In genomic region chr4:76315977-76316376, GRCm38 (mm10) we compare ENCODE assay signal across 17 mouse cellular contexts.
"Had no signal": no experiment of that assay in that cellular context is flagged by ENCODE, and none has a peak within 500 bp of the region (broad histone marks: within the 10 kb centered on the region; RNA-seq: fewer than 3 reads in every experiment).

No protein-coding gene starts in this region.

- ATAC-seq: hindbrain, embryonic 16.5 days; inflammation-experienced regulatory T-cells, adult 6 months; intestine, embryonic 15.5 days; intestine, postnatal 0 days had no signal

- DNase-seq: gastrocnemius, adult 2 months; gastrocnemius, postnatal 10 days; gastrocnemius, postnatal 25 days; heart, adult 18-20 months; heart, postnatal 10 days; heart, postnatal 4 days; kidney, adult 18-20 months; kidney, adult 8-10 months; kidney, postnatal 10 days; kidney, postnatal 25 days; kidney, postnatal 4 days; liver; liver, embryonic 13.5 days had no signal
